Mouse (Mus musculus): ENCODE data around the gene Gpr101. TPM values are rescaled to one million over a fixed set of nuclear protein-coding genes. Genes with fewer than 3 reads are reported as not detected.
A peak's percentile ranks its signal among the peaks of the same experiment; 100 is the strongest.

Gpr101 gene
- 1 to 10 TPM; 5.3 to 6.4 TPM for total RNA-seq (2021)

DNA sequence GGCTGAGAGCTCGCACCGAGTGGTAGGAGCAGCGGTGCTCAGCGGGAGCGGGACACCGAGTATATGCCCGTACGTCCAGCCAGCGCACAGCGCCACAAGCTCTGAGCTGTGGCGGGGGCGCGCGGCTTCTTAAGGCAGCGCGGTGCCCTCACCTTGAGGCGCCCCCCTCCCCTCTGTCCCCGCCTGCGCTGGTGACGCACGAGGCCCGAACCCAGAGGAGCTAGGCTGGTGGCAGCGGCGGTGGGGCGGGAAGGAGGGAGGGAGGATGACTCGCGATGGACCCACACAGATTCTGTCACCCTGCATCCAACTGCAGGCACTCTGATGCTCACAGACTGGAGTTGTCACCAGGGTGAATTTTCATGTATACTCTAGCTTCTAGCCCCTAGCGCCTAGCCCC is at the start of gene Gpr101:
Gene Gpr101 (minus strand): TSS at position 124 of the 400 bp plus-strand sequence.
- DNase-seq: no peak

DNA sequence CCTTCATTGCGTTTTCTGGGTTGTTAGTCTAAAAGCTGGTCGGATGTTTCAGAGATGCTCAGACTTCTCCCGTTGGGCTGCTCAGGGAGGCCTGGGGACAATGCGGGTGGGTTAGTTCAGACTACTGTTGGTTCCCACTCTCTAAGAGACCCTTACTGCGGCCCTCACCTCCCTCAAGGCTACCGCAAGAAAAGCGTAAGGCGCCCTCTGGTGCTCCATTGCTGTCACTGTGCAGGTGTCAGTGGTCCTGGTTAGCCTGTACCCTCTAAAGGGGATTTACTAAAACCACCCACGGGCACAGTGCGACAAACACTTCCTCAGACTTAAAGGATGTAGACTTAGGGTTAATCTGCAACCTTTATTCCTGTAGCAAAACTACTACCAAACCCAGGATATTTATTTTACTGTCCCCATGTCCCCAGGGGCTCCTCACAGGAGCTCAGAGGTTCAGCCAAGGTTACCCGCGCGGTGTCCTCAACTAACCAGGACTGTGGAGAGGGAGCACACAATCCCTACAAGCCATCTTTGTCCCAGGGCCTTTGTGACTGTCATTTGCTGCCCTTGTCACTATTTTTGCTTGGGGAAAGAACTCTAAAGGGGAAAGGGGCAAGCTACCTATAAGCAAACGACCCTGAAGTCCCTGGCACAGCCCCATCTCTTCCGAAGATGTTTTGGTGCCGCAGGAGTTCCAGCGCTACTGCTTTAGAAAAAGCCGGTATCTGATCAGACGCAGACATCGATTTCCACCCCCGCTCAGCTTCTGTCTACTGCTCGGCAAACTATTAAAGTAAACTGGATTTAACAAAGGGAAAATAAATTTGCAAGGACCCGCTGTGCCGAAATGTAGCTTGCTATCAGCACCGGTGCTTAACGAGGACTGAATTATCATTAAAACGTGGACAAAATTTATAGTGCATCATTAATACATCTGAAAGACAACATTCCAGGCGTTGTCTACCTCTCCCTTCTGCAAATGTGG is 17.8 kb upstream of the Gpr101 start:
- DNase-seq: peak in 1 of 2 experiments; percentile 13

DNA sequence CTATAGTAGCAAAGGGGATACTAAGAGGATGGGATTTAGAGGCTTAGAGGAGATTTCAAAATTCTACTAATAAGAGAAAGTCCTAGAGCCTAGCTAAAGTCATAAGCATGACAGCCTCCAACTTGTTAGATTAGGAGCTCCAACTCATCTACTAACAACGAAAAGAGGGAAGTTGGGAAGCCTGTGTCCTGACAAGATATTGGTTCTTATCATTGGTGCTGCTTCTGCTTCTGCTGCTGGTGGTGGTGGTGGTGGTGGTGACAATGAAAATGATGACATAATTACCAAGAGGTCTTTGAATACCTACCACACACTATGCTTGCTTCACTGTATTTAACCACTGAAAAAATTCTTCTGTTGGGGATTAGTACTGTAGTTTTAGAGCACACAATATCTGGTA is 2.7 kb upstream of the Gpr101 start:
- no peak for DNase-seq

Other genes starting within 250 kb of the Gpr101 start
- 10 to 100 TPM; 37.4 to 40.6 TPM for gene Arhgef6, start 165.0 kb downstream of the Gpr101 start, total RNA-seq (2021)
- 10 to 100 TPM; 67.4 to 68.4 TPM for gene Rbmx, start 110.7 kb downstream of the Gpr101 start, total RNA-seq (2021)
- not detected for gene Gm364, start 94.6 kb downstream of the Gpr101 start, total RNA-seq (2021)

Measured in layer of hippocampus, postnatal 36 days (tissue).